Mouse (Mus musculus) brown adipose tissue, adult 24 weeks (tissue): ENCODE measurements around the gene Sox6. TPM values are rescaled to one million over a fixed set of nuclear protein-coding genes. Genes with fewer than 3 reads are reported as not detected.

Experiments
- H3K27ac ChIP-seq: fragments of 200-500 bp; replicated peaks from 2 replicates; pipeline ENCODE4 v1.5.1; 2012; ENCODE audit warnings: low read depth, mild to moderate bottlenecking, low read length
- H3K4me1 ChIP-seq: fragments of 200-500 bp; 2 replicates; pipeline ENCODE4 v1.6.1; 2012; ENCODE audit warnings: low read length, mixed read lengths; ENCODE audit not compliant: control insufficient read depth, insufficient read depth, insufficient read length
- H3K4me3 ChIP-seq: fragments of 200-500 bp; 2 replicates; pipeline ENCODE4 v1.5.1; 2012; ENCODE audit warnings: low read depth, mild to moderate bottlenecking, low read length, moderate library complexity; ENCODE audit not compliant: insufficient read depth
- polyA plus RNA-seq: library from polyadenylated mRNA; stranded (reverse); fragments of >200 nt; gene quantifications from 2 replicates; pipeline ENCODE4 v1.2.4, GENCODE M21; 2012; ENCODE audit not compliant: missing spikeins, insufficient read depth, insufficient read length

The Sox6 gene
- polyA plus RNA-seq, 1 experiment, result 24.8 TPM

DNA sequence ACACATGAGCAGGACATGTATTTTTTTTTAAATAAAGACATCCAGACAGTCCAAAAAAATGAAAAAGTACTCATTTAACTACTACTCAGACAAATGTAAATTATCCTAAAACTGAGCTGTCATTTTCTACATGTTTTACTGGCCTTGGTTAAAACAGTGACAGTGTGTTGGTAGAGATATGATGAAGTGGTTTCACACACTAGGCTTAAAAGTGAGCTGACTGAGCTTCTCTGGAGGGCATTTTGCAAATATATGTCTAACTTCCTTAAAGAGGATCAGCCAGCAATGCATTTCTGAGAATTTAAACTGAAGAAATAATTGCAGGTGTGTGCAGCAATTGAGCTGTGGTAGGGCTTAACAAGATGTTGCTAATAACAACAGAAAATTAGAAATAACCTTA is 196.3 kb downstream of the Sox6 start:
- no peaks in the 10 kb centered on the region for H3K4me1 ChIP-seq
- H3K27ac ChIP-seq, result no peak overlapping the region
- H3K4me3 ChIP-seq, result no peak overlapping the region

DNA sequence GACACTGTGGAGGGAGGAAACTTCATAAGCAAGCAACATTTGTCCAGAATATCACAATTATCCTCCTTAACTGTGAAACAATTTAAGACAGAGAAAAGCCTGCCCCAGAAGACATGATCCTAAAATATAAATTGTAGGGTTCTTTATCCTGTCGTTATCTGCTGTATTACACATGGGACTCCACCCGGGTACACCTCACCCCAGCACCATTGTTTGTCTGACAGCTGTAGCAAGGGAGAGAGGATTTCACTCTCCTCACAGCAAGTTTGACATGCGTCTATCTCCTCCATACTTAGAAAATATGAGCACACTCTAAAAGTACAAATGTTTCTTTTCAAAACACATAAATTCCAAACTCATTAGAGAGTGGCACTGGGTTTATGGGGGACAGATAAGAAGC is 198.0 kb downstream of the Sox6 start:
- H3K4me1 ChIP-seq, result no peaks in the 10 kb centered on the region
- no peak overlapping the region for H3K4me3 ChIP-seq
- H3K27ac ChIP-seq, result no peak overlapping the region

DNA sequence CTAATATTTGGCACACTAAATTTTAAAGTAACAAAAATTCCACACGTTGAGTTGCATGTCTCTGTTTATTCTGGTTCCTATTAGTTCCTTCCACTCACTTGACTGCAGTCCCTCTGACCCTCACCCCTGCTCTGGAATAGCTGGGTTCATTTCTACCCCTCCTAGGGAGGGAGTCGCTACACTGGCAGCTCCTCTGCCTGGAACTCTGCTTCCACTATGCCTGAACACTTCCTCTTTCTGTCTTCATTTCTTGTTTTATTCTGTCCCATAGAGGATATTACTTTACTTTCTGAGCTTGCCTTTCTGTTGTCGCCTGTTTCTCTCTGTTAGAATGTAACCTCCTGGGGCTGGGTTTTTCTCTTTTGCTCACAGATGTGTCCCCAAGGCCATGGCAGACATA is 203.6 kb downstream of the Sox6 start:
- Histone ChIP-seq H3K27ac (no peak overlapping the region), H3K4me1 (peaks cover 4% of the 10 kb centered on the region), H3K4me3 (no peak overlapping the region)

DNA sequence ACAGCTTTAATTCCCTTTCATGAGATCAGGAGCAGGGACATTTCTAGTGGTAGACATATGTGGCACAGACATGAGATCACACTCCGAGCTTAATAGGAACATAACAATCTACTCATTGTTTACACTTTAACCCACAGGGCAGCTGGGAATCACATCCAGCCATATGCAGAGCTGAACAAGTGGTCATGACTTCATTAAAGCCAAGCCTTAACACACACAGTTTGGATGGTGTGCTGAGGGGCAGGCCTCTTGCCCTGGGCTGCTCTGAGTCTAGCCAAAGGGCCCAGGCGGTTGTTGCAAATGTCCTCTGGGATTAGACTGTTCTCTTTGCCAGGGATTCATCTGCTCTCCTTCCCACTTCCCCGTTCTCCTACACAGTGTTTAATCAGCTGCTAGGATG is 204.9 kb downstream of the Sox6 start:
- Histone ChIP-seq H3K4me3 (no peak overlapping the region), H3K27ac (no peak overlapping the region), H3K4me1 (peaks cover 4% of the 10 kb centered on the region)

DNA sequence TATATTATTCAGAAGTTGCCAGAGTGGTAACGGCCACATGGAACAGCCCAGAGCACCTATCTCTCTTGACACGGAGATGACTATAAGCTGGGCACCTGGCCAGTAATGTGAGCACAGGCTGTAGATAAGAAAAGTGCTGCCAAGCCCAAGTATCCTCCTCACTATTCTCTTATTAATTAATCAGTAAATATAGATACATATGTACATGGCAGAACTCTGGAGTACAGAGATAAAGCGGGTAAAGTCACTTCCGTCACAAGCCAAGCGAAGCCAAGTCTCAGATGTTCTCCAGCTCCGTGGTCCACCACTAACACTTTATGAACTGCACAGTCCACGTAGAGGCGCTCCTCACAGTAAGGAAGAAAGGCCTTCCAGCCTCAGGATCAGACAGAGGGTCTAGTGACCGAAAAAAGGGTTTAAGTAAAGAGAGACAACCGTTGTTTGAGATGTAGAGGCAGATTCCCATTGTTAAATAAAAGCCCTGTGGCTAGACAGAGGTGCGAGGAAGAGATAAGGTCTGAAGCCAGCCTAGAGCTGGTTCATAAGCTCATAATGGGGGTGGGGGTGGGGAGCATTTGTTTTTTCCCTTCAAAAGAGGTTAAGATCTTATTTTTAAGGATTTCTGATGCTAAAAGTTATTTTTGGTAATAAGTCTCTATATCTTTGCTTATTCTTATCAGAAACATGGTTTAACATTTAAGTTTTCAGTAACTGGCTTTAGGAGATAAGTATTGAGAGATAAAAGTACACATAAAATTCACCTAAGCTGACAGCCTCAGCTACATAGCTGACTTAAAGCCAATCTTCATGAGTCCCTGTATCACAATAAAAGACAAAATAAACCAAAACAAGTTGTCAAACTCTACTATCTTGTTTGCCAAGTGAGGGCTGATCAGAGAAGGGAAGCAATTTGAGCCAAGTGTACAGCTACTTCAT is 207.4 kb downstream of the Sox6 start:
- peaks cover 4% of the 10 kb centered on the region for H3K4me1 ChIP-seq
- no peak overlapping the region for H3K4me3 ChIP-seq
- H3K27ac ChIP-seq, result no peak overlapping the region

DNA sequence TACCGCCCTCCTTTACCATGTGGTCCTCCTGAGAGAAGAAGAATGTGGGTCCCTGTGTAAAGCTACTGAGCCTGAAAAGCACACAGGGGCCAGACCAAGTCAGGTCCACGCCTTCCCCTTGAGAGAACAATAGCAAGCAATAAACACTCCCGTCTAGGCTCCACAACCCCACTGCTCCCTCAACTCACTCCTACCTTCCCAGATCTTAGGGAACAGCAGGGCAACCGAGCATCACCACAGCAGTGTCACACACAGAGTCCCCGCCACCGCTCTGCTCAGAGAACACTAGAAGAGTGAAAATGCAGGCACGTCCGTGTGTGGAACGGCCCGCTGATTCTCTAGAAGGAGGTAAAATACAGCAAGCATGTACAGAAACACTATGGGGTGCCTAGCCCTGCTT is 208.2 kb downstream of the Sox6 start:
- no peak overlapping the region for H3K27ac ChIP-seq
- H3K4me1 ChIP-seq, result peaks cover 7% of the 10 kb centered on the region
- no peak overlapping the region for H3K4me3 ChIP-seq

DNA sequence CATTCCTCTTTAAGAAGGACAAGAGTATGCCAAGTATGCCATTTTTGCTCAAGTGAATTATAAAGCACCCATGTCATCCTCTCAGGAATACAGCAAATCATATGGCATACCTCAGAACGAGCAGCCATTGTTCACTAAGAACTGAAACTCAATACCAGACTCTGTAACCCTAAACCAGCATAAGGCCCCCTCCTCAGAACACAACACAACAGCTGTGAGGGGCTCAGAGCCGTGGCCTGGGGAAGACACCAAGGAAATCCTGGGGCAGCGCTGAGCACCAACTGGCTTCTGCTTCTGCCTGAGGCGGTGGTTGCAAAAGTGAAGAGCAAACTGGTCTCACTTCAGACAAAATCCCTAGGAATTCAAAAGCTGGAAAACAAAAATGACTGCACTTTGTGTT is 208.8 kb downstream of the Sox6 start:
- Histone ChIP-seq H3K4me3 (no peak overlapping the region), H3K27ac (no peak overlapping the region), H3K4me1 (peaks cover 9% of the 10 kb centered on the region)

DNA sequence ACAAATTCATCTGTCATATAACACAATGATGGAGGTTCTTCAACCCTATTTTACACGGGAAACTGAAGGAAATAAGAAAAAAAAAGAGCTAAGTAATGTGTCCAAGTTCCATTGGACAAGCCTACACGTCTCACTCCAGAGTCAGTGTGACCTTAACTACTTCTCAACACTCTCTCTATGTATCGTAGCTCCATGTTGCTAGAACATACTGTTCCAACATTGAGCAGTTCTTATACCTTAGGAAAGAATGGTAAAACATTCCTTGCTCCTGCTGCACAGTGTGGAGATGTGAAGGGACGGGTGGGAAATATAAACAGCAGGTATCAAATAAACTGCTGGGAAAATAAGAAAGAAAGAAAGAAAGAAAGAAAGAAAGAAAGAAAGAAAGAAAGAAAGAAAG is 209.3 kb downstream of the Sox6 start:
- H3K27ac ChIP-seq, result no peak overlapping the region
- H3K4me1 ChIP-seq, result peaks cover 9% of the 10 kb centered on the region
- H3K4me3 ChIP-seq, result no peak overlapping the region

DNA sequence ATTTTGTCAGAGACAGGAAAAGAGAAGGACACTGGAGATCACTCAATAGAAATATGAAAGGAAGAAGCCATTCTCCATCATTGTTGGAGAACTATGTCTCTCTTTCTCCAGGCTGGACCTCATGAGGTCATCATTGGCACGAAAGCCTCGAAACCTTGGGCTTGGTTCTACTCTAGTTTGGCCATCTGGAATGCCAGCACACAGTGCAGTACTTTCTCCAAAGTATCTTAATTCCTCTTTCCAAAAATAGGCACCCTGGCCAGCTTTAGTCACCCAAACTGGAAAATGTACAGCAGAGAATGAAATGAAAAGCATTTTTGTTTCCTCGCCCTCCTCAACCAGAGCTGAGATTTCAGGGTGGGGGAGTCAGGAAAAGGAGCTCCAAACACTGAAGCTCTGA is 213.3 kb downstream of the Sox6 start:
- no peak overlapping the region for H3K4me3 ChIP-seq
- peaks cover 4% of the 10 kb centered on the region; the same call in 1 of the 2 replicates for H3K4me1 ChIP-seq
- H3K27ac ChIP-seq, result peak overlapping the region; percentile 57

DNA sequence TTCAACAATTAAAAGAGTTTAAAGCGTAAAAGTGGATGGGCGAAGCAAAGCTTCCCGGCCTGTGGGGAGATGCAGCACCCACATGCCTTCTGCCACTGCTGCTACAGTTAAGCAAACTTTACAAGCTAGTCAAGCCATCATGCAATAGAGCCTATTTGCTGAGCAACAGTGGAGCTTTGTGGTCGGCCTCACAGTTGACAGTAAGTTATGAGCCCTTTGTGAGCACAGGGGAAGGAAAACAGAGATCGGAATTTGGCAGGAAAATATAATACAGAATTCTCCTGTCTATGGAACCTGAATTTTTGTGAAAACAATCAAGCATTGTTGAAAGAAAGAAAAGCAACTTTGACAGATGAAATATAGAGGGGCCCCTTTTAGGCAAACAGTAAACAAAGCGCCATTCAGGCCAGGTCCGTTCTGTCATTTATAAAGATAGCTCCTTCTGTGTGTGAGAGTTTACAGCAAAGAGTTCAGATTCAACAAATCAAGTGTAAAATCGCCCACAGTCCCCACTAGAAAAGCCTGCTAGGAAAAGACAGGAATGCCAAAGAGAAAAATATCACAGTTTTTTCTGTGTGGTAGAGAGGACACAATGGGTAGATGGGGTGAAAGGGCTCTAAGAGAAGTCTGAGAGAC is 213.9 kb downstream of the Sox6 start:
- Histone ChIP-seq H3K4me3 (no peak overlapping the region), H3K27ac (no peak overlapping the region), H3K4me1 (peaks cover 4% of the 10 kb centered on the region; the same call in 1 of the 2 replicates)

DNA sequence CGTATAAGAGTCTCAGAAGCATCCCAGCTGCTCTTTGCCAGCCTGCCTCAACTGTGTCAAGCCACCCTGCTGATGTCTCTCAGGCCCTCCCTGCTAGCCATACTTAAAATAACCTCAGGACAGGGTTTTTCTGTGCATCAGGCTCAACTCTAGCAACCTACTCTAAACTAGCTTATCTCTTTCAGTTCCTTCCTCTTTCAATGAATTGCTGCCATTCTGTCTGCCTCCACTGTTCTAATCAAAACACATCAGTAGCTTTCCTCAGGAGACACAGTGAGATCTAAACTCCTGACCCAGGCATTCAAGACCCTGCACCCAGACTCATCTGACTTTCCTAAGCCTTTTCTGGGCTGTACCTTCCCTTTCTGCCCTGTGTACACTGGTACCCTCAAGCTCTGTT is 219.5 kb downstream of the Sox6 start:
- H3K4me1 ChIP-seq, result no peaks in the 10 kb centered on the region
- no peak overlapping the region for H3K27ac ChIP-seq
- H3K4me3 ChIP-seq, result no peak overlapping the region

DNA sequence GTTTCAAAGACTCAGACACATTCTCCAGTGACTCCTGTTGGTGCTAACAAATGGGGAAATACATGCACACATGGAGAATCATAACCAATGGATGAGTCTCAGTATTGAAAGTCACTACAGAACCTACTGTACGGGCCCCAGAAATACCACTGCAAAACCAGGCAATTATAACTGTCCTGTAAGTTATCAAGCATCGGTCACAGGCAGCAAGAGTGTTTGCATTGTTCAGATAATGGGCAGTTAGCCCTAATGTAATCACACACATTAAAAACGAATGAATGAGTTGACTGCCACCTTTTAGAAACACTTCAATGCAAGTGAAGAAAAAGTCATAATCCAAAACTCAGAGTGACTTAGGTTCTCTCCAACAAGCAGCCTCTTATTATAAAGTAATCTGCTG is 235.3 kb downstream of the Sox6 start:
- Histone ChIP-seq H3K27ac (no peak overlapping the region), H3K4me3 (no peak overlapping the region), H3K4me1 (no peaks in the 10 kb centered on the region)

DNA sequence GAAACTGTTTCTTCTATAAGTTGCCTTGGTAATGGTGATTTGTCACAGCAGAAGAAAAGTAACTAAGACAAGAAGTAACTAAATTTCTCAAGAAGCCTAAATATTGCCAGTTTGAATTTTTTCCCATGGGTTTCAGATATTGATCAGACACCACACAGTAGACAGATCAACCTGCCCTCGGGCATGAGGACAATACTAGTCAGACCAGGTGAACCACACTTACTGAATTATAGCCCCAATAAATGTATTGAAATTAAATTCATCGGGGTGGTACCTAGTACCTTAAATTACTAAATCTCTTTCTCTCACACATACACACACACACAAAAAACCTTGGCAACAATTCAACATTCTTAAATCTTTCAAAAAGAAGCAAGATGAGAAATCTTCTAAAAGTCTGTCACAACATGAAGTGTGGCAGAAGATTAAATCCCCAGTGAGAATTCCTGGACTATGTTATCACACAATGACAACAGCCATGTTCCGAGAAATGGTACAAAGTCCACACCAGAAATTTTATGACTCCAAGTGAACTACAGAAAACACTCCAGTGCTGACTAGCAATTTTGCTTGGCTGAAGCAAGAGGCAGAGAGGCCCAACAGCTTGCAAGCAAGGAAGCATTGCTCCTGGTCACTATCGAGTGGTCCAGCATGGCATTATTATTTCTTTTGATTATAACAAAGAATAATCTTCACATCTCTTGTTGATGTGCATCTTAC is 244.3 kb downstream of the Sox6 start:
- Histone ChIP-seq H3K4me3 (no peak overlapping the region), H3K4me1 (no peaks in the 10 kb centered on the region), H3K27ac (no peak overlapping the region)

DNA sequence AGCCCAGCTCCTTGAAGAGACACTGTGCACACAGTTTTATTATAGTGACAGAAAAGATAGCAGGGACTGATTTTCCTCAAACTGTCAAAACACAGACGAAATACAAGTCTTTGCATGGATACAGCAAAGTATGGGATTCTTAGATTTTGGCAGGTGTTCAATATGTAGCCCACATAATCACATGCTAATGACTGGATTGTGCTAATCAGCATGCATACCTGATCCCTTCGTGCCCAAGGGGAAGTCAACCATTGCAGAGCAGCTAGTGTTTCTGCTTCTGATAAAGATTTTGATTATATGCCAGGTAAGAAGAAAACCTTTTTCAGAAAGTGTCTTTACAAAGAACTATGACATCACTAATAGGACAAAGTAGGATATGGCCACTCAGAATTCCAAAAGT is 245.8 kb downstream of the Sox6 start:
- H3K27ac ChIP-seq, result no peak overlapping the region
- H3K4me3 ChIP-seq, result no peak overlapping the region
- H3K4me1 ChIP-seq, result no peaks in the 10 kb centered on the region

DNA sequence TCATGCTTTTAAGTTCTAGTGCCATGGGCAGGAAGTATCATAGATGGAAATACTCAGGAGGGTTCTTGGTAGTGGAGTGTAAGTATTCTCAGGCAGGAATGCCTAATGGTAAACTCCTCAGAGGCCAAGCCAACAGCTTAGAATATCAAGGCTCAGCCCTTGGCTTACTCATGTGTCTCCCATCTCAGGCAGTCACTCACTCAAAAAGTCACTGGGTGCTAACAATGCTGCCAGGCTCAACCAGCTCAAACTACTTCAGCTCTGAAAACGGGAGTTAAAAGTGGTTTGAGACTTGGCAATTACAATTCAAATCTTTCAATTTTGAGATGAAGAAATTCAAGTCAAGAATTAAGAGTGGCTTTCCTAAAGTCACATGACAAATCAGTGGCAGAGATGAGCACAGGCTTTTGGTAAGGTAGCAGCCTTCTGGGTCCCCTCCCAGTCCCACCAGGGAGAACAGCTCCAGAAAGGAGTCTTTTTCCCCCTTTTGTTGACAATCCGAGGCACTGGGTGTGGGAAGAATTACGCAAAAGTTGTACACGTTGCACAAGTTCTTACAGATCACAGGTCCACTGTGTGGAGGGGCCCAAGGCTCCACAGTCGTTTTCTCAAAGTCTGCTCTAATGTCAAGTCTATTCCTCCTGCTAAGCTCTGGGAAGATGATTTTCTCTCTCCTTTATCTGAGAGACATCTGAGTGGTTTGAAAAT is 249.3 kb downstream of the Sox6 start:
- Histone ChIP-seq H3K27ac (no peak overlapping the region; the same call in 1 of the 2 replicates), H3K4me3 (no peak overlapping the region), H3K4me1 (no peaks in the 10 kb centered on the region)
